Mouse (Mus musculus) ES-CJ7 (cell line): ENCODE results near the gene Asap3.

Experiments
- DNase-seq: peaks from one replicate; pipeline ENCODE4 v3.0.0; 2011; ENCODE audit warnings: low read depth, low spot score

Gene Asap3

GRCm38 (mm10) chr4:136220133-136220775 is 14.1 kb downstream of the Asap3 start:
- no peak for DNase-seq

- no peak for DNase-seq
Measured at GRCm38 (mm10) chr4:136223549-136224239, 17.5 kb downstream of the Asap3 start.

DNA sequence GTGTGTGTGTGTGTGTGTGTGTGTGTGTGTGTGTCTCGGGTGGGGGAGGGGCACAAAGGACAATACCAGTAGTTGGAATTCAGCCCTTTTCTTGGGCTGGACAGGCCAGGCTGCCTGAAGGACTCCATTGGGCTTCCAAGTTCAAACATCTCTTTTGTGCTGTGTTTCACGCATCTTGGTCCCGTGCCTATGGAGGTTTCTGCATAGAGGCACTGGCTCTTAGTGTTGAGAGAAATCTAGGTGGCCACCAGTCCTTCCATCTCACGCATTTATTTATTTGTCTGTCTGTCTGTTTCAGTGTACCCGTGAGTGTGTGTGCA is 18.0 kb downstream of the Asap3 start:
- DNase-seq, result no peak

DNA sequence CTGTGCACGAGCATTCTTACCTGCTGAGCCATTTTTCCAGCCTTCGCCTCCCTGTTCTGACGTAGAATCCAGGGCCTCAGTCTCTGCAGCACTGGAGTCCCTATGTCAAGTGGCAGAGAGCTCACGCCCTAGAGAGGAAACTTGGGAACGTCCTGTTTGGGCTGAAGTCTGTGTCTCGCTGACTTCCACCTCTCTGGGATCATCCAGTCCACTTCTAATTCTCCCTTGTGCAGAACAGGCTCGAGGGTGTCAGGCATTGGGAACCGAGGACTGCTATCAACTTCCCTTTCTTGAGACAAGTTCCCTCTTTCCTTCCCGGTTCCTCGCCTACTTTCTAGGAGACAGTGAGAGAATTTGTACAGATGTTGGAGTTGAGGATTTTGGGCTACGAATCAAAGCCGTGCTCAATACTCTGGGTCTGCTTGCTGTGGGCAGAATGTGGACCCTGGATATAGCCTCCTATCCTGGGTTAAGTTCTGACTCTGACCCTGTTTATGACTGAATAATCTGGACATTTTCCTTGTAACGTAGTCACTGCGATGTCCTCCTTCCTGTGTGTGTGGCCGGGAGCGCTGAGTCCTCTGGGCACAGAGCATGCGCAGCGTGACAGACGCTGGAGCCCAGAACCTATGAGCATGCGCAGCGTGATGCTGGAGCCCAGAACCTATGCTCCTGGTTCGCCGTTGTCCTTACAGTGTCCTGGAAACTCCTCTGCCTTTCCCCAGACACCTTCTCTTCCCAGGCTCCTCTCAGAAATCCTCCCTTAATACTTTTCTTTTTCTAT is 18.7 kb downstream of the Asap3 start:
- peak; percentile 74 for DNase-seq

DNA sequence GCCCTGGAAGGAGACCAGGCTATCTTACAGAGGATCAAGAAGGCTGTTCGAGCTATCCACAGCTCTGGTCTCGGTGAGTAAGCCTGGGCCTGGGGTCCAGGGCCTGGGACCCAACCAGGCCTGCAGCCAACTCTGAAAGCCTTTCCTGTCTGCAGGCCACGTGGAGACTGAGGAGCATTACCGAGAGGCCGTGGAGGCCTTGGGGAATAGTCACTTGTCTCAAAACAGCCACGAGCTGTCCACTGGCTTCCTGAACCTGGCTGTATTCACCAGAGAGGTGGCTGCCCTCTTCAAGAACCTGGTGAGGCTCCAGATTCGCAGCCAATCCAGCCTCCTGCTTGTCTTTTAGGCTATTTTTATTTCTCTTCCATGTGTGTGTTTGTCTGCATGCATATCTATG is 21.2 kb downstream of the Asap3 start:
- no peak for DNase-seq

- DNase-seq, result no peak
Measured at GRCm38 (mm10) chr4:136228640-136229039, 22.5 kb downstream of the Asap3 start.

DNA sequence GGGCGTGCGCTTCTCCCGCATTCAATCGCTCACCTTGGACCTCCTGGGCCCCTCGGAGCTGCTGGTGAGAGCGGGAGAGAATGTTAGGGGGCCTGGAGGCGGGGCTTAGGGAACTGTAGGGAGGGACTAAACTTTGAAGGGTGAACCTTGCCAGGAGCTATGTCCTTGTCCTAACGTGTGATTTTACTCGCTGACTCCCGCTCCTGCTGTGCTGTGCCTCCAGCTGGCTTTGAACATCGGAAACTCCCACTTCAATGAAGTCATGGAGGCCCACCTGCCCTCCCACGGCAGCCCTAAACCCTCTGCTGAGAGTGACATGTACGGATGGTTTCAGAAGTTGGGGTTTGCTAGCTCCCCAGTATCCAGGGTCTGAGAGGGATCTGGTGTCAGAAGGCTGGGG is 32.5 kb downstream of the Asap3 start:
- DNase-seq, result no peak

DNA sequence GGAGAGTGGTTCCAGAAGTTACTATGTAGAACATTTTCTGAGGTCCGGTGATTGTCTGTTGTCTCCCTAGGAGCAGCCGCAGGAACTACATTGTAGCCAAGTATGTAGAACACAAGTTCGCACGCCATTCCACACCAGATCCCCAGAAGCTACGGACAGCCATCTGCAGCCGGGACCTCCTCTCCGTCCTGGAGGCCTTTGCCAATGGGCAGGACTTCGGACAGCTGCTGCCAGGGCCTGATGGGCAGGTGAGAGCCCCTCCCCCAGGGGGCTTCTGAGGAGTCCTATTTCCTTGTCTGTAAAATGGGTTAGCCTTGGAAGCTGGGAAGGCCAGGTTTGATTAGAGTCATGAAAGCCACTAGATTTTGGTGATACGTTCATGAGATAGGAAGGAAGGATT is 32.9 kb downstream of the Asap3 start:
- DNase-seq, result no peak

DNA sequence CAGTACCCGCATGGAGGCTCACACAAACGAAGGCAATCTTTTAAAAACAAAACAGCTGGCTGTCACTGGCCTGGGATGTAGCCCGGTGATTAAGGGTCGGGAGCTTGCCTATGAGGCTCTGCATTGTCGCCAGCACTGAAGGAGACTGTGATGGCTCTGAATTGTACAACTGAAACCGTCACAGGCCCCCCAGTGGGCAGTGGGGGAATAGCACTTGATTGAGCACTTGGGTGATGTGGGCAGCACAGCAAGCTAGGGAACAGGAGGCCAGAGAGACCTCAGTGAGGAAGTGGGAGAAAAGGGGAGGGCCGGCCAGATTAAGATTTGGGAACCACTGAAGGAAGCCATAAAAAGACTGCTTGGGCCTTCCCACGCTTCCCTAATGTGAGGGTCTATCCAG is 33.5 kb downstream of the Asap3 start:
- peak; percentile 89 for DNase-seq

DNA sequence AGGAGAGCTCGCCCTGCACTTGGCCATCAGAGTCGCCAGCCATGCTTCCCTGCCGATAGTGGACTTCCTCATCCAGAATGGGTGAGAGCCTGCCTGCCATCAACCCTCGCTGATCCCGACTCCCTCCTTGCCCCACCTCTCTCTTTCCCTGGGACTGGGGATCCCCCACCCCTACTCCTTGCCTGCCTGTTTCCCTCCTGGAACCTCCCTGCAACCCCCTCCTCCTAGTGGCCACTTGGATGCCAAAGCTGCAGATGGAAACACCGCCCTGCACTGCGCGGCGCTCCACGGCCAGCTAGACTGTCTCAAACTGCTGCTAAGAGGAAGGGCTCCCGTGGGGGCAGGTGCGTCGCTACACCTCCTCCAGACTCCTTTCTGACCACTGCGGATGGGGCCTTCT is 34.0 kb downstream of the Asap3 start:
- no peak for DNase-seq

DNA sequence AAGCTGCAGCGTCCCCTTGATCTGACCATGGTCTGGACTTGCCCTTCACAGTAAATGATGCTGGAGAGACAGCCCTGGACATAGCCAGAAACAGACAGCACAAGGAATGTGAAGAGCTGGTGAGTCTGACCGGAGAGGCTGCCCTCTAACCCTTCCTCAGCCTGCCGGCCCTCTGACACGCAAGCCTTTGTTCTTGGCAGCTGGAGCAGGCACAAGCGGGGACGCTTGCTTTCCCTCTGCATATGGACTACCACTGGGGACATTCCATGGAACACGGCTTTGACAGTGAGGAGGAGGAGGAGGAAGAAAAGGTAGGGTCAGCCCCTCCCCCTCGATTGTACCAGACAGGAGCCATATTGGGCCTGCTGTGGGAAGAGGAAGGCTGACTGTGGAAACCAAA is 34.8 kb downstream of the Asap3 start:
- no peak for DNase-seq

DNA sequence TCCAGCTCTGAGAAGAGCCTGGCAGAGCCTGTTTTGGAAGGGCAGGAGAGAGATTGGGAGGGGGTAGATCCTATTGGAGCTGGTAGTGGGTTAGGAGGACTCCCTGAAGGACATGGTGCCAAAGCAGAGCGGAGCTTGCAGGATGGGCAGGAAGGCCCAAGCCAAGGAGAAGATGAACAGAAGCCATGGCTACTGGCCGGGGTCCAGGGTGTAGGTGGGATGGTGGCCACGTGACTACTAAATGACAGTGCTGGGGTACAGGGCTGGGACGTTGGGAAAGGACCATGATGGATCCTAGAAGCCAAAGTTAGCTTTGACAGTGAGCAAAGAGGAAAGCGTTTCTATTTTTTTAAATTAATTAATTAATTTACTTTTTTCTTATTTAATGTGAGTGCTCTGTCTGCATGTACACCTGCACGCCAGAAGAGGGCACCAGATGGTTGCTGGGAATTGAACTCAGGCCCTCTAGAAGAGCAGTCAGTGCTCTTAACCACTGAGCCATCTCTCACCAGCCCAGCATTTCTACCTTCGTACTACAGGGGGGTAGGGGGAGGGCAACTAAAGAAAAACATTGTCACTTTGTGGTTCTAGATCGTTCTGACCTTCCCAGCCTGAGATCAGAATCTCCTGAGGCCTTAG is 36.0 kb downstream of the Asap3 start:
- DNase-seq, result peak; percentile 59

GRCm38 (mm10) chr4:136242728-136243127 is 36.6 kb downstream of the Asap3 start:
- no peak for DNase-seq

- no peak for DNase-seq
Measured at GRCm38 (mm10) chr4:136244208-136244607, 38.0 kb downstream of the Asap3 start.

DNA sequence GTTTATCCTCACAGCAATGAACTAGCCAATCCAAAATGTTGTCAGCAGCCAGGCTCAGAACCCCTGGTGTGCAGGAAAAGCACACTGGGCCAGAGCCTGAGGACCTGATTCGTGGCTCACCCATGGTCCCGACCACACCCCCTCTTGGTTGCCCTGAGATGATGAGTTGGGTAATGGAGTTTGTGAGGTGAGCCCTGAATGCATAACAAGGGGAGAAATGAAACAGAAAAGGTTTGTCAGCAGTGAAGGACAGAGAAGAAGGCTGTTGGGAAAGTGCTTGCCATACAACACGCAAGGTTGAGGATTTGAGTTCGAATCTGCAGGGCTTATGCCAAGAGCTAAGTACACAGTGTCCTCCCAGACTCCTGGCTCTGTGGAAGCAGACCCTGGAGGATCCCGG is 39.5 kb downstream of the Asap3 start:
- DNase-seq, result peak; percentile 64

- peak; percentile 97 for DNase-seq
Measured at GRCm38 (mm10) chr4:136246568-136246969, 40.4 kb downstream of the Asap3 start.

GRCm38 (mm10) chr4:136247386-136247728 is 41.2 kb downstream of the Asap3 start:
- DNase-seq, result peak; percentile 69

GRCm38 (mm10) chr4:136247729-136248463 is 41.7 kb downstream of the Asap3 start, which contains the start of gene Tcea3:
Tcea3 (plus strand) TSS chr4:136247729.
- peak; percentile 79 for DNase-seq

DNA sequence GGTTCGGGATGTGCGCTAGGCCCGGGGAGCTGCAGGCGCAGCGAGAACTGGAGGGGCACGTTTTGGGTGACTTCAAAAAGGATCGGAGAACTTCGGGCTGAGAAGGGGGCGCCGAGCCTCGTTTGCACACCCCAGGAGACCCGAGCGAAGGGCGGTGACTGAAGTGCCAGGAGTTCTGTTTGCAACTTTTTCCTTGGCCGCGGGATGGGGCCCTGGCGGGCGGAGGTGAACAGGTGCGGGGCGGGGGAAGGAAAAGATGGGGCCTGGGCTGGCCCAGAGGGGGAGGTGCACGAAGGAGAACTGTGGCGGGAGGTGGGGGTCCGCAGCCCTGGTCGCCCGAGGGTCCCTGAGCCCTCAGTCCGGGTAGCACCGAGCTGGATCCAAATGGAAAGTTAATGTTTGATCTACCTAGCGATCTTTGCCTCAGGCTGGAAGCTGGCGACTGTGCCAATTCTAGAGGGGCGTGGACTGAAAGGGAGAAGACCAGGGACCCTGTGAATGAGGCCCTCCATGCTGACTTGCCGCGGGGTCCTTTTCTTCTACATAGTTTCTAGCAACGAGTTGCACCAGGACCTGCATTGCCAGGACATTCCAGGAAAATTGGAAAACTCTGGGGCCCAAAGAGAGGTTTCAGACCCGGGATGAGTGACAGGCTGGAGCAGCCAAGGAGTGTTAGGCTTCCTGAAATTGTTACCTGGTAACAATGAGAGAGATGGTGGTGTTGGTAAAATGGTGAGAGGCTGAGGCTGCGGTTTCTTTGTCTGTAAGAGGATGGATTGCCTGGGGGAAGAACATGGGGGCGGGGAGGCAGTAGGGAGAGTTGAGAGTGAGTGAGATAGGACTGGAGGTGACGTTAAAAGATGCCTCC is 42.5 kb downstream of the Asap3 start:
- DNase-seq, result peak; percentile 63

- DNase-seq, result no peak
Measured at GRCm38 (mm10) chr4:136249332-136249647, 43.1 kb downstream of the Asap3 start.

GRCm38 (mm10) chr4:136249780-136250179 is 43.6 kb downstream of the Asap3 start:
- DNase-seq, result no peak
